Mouse (Mus musculus) 3T3-L1 (cell line): ENCODE results near the gene Vmo1.
"Not testable (repeated sequence)": the region's sequence is repeated elsewhere in the genome, so short reads cannot be mapped to it uniquely, and the experiment has no call there.

Source experiments
- DNase-seq: peaks from one replicate; pipeline ENCODE4 v3.0.0-alpha.2; 2015; ENCODE audit warnings: low read depth, low spot score

The Vmo1 gene

GRCm38 (mm10) chr11:70514288-70514687, at the start of gene Vmo1:
Gene Vmo1 (minus strand): TSS chr11:70514616.
- no peak for DNase-seq

DNA sequence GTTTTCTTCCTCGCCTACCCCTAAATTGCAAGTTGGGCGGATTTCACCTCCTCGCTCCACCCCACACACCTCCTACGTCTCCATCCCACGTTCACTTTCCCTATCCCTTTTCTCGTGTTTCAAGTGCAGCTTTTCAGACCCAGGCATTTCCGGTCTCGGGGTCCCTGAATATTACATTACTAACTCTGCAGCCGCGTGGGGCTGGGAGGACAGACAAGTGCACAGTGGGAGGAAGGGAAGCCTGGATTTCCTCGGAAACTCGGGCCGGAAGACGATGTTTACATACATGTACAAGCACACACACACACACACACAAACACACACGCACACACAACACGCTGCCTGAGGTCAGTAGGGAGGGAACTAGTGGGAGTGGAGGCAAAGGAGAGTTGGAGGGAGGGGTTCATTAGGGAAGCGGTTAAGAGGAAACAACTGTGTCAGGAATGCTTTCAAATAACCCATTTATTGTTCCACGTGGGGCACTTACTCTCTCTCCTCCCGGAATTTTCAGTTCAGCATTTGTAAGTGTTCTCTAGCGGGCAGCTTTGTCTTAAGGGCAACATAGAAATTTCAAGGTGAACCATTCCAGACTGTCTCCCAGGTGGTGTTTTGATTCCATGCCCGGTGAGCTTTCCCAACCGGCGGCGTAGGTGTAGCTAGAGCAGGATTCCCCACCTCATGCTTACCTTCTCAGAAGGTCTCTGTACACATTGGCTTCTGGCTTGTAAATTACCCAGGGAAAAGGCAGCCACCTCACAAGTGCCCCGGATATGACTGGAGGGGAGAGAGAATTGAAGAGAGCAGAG, 49.3 kb upstream of the Vmo1 start:
- DNase-seq: peak; percentile 44

DNA sequence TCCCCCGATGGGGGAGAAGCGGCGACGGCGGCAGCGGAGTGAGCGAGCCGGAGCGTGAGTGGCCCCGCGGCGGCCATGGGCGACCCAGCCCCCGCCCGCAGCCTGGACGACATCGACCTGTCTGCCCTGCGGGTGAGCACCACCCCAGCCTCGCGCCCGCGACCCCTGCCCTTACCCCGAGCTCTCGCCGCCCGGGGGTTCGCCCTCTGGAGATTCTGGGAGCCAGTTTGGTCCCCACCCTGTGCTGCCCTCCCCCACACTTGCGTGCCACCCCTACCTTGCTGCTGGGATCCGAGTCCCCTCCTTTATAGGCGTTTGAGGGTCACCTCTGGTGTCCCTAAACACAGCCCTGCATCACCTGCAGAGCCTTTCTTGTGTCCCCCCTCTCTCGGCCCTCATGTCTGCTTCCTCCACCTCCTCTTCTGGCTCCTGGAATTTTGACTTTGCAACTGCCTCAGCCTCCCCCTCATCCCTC, 48.6 kb upstream of the Vmo1 start:
- DNase-seq: no peak

- DNase-seq: peak; percentile 92
Measured at GRCm38 (mm10) chr11:70562287-70562994, 48.0 kb upstream of the Vmo1 start, which contains the start of gene Mink1. Gene Mink1 (plus strand): TSS chr11:70562881.

DNA sequence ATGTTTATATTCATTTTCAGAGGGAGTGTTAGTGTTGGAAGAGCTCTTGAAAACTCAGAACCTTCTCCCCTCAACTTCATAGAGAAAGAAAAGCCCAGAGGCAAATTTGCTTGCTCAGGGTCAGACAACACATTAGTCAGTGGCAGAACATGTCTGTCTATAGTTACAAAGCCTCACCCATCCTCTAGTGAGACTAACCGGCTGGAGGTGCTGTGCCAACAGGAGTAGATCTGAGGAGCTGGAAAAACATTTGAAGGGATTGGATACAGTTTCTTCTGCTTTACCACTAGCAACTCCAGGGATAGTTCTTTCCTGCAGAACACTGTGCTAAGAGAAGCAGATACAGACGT, 47.5 kb upstream of the Vmo1 start:
- DNase-seq: peak; percentile 80

- no peak for DNase-seq
Measured at GRCm38 (mm10) chr11:70557545-70557944, 43.1 kb upstream of the Vmo1 start.

- DNase-seq: peak; percentile 23
Measured at GRCm38 (mm10) chr11:70553940-70554339, 39.5 kb upstream of the Vmo1 start.

GRCm38 (mm10) chr11:70551526-70551925, 37.1 kb upstream of the Vmo1 start:
- DNase-seq: no peak

DNA sequence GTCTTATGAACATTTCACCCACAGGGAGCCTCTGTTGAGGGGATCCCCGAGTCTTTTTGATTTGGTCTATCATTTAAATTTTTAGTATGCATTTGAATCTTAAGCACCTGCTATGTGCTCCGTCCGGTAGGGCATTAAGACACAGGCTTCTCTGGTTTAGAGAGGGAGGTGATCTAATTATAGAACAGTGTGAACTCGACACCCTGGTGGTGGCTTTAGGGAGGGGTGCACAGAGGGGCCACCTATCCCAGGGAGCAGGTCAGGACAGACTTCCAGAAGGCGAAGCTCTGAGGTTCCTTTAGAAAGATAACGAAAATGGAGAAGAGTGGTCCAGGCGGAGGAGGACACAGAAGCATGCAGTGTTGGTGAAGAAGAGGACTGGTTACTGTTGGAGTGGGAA, 30.1 kb upstream of the Vmo1 start:
- no peak for DNase-seq

- no peak for DNase-seq
Measured at GRCm38 (mm10) chr11:70541415-70541814, 27.0 kb upstream of the Vmo1 start.

- no peak for DNase-seq
Measured at GRCm38 (mm10) chr11:70540928-70541327, 26.5 kb upstream of the Vmo1 start.

GRCm38 (mm10) chr11:70539877-70540587, 25.6 kb upstream of the Vmo1 start, which contains the start of gene Pld2:
Gene Pld2 (plus strand): TSS chr11:70540064.
- peak; percentile 88 for DNase-seq

DNA sequence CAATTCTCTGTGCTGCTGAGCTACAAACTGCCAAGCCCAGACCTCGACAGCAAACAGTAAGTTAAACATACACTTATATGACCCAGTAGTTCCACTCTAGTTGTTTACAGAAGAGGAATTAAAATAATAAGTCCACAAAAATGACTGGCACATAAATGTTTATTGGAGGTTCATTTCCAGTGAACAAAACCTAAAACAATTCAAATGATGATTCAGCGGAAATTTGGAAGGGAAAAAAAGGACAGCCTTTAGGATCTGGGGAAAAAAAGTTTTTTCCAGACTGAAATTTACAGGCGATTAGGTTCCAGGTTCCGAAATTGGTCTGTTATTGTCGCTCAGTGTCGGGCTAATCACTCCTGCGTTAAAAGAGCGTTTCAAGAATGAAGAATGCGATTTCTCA, 25.0 kb upstream of the Vmo1 start:
- DNase-seq: no peak

DNA sequence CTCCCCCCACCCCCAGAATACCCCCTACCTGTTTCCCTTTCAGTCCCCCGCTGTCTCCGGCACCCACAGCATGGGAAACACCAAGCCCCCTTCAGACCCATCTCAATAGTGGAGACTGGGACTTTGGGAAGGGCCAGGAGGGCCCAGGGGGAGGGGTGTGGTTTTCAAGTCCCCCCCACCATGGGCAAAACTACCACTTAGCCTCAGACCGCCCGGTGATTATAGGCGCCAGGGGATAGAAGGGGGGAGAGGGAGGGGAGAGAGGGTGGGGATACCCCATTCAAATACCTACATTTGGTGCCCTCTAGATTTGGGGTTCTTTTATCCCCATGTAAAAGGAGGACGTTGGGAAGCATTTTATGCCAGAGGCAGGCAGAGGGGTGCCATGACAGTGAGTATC, 18.4 kb upstream of the Vmo1 start, which contains the start of gene Gm40193:
Gm40193 (minus strand) TSS at position 101 of the 400 bp plus-strand sequence.
- no peak for DNase-seq

DNA sequence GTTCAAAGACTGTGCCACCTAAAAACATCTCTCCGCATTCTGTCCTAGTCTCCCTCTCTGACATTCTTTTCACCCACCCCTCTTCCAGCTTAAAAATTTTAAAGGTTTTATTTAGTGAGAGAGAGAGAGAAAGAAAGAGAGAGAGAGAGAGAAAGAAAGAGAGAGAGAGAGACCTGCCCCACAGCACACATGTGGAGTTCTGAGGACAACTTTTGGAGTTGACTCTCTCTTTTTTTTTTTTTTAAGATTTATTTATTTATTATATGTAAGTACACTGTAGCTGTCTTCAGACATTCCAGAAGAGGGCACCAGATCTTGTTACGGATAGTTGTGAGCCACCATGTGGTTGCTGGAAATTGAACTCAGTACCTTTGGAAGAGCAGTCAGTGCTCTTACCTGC, 16.6 kb upstream of the Vmo1 start:
- DNase-seq: not testable (repeated sequence)

DNA sequence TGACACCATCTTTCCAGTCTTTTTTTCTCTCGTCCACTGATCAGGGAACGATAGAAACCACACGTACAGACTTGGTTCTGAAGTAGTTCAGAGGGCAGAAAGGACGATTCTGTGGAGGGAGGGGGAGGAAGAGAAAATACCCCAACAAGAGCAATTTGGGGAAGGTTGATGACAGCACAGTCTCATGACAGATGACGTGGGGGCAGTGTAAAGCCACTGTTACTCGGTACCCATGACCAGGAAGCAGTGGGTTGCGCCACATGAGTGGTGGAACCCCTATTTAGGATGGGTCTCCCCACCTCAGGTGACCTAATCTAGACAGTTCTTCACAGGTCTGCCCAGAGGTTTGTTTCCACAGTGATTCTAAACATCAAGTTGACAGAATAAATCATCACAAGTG, 14.2 kb upstream of the Vmo1 start:
- no peak for DNase-seq

GRCm38 (mm10) chr11:70526211-70526610, 11.8 kb upstream of the Vmo1 start:
- DNase-seq: no peak

GRCm38 (mm10) chr11:70525726-70526125, 11.3 kb upstream of the Vmo1 start:
- peak; percentile 59 for DNase-seq

DNA sequence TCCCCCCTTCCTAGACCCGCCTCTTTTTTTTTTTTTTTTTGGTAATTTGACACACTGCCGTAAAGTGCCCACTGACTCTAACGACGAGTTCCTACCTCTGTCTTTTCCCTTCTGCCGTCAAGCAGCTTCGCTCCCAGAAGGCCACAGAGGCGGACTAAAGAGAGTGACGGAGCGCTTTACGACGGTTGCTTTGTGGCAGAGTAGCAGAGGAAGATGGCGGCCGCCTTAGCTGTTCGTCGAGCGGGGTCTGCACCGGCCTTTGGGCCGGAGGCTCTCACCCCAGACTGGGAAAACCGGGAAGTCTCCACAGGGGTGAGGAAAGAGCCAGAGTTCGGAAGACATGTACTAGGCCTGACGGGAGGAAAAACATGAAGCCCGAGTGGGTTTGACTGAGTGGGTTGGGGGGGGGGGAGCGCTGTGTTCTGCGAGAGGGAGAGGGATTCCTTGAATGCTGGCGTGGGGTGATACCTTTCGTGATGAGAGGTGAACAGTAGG, 10.8 kb upstream of the Vmo1 start, which contains the start of gene Psmb6:
Psmb6 (plus strand) TSS at position 184 of the 495 bp plus-strand sequence.
- DNase-seq: peak; percentile 98

GRCm38 (mm10) chr11:70524782-70525181, 10.4 kb upstream of the Vmo1 start:
- DNase-seq: no peak

DNA sequence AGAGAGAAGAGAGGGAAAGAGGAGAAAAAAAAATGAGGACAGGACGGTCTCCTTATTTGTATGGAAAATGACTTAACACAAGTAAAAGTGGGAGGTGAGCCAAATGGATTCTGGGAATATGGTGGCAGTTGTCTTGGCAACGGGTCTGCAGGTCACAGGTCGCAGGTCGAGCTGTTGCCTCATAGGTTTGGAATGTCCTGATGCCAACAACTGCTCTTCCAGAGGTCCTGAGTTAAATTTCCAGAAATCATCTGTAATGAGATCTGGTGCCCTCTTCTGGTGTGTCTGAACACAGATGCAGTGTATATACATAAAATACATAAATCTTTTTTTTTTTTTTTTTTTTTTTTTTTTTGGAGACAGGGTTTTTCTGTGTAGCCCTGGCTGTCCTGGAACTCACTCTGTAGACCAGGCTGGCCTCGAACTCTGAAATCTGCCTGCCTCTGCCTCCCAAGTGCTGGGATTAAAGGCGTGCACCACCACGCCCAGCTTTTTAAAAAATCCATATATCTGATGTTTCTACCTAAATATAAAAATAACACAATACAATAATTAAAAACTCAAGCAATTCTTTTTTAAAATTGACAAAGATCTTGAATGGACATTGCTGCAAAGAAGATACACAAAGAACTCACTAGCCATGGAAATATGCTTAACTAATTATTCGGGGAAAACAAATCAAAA, 9.0 kb upstream of the Vmo1 start:
- peak; percentile 68 for DNase-seq
